Mouse (Mus musculus) lung, postnatal 0 days (tissue): ENCODE results near the gene Ensa.

Experiments used
- CTCF ChIP-seq: IDR thresholded peaks from 2 replicates; pipeline ENCODE4 v1.5.1; 2016; ENCODE audit warnings: antibody characterized with exemption, mild to moderate bottlenecking
- EP300 ChIP-seq: IDR thresholded peaks from 2 replicates; pipeline ENCODE4 v1.6.1; 2016; ENCODE audit warnings: antibody characterized with exemption, mild to moderate bottlenecking, control low read depth

- TF ChIP-seq CTCF: no peak
- no peak for TF ChIP-seq EP300
These were observed 18.3 kb downstream of the Ensa start for GRCm38 (mm10) chr3:95643097-95643496.
